Mouse (Mus musculus): ENCODE measurements around the gene Gm10447.

Gm10447 gene

DNA sequence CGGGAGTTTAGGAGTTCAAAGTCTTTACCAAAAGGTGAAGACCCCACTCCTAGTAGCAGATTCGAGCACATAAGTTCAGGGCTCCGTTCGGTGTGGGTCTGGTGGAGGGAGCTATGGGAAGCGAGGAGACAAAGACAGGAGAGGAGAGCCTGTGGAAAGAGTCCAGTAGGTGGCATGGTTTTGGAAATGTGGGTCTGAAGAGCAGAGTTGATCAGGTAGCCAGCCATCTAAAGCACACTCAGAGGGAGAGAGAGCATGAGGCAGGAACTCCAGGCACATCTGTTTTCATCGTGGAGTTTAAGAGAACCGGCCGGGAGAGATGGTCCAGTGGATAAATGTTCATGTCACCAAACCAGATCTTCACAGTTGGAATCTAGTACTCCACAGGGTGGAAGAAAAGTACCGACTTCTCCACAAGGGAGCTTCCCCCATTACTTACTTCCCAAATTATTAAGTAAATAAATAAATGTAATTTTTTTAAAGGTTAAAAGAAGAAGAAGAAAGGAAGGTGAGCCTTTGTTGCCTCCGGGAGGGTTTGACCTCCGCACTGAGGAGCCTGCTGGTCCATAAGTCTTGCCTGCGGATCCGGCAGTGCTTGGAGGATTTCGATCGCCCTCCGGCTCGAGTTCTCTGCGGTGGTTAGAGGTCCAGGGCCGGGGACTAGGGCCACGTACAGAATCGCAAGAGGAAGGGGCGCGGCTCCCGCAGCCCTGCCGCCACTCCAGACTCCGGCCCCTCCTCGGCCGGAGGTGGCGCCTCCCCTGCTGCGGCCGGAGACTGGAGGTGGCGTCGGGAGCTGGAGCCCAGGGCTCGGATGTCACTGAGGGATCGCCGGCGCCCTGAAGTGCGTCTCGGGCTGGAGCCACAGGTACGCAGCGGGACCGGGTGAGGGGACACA is at the start of gene Gm10447, which contains the start of gene Shroom1:
TSS of gene Gm10447 (minus strand) at position 637 of the 898 bp plus-strand sequence.
TSS of gene Shroom1 (plus strand) at position 732 of the 898 bp plus-strand sequence.
- ATAC-seq (ENCODE audit: low TSS enrichment): peak; percentile 51; the same call in 1 of the 2 replicates

DNA sequence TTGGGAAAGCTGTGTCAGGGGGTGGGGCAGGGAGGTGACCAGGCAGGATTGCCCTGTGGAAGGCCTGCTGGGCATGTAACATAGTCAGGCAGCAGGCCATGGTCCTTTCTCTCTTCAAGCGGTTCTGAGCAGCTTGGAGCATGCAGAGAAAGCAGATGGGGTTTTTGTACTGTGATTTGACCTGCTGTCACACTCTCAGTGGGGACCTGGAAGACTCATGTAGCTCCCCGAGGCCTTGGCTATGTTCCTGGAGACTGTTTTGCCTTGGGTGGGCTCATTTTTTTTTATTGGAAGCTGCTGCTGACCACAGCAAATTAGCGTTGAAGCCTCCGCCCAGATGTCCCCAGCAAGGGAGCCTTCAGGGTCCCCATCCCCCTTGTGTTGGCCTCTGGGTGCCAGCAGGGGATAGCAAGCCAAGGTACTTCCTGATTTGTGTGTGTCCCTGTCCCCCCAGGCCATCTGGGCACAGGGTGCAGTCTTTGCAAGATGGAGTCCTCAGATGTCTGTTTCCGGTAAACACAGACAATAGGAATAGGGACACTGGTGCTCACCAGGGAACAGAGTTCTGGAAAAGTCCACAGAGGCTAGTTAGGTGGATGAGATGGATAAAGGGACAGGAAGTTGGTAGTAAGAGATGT is 48.2 kb upstream of the Gm10447 start:
- ATAC-seq (ENCODE audit: low TSS enrichment): no peak

DNA sequence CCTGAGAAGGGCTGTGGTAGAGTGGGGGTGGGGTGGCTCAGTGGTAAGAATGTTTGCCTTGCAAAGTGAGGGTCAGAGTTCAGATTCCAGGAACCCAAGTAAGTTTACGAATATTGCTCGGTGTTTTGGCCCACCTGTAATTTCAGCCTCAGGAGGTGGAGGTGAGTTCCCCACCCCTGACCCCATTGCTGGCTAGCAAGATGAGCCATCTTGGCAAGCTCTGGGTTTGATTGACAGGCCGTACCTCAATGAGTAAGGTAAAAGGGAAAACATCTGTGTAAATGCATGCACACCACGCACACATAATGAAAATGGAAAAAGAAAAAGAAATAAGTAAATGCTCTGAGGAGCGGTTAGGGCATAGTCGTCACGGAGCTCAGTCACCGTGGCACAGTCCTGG is 47.5 kb upstream of the Gm10447 start:
- no peak for ATAC-seq (ENCODE audit: low TSS enrichment)

DNA sequence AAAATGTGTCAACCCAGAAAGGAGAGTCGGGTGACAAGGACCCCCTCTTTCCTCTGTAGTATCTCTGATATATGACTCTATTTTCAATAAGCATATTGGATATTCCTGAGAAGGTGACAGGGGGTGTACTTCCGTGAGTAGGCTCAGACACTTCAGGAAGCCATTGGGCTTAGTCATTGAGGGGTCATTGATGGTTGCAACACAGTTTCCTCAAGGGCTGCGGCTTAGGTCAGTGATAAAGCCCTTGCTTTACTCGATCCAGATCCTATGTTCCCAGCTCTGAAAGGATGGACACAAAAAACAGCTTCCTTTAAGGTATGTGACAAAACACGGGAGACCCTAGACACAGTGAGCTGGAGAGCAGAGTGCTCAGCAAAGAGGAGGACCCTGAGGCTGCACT is 46.8 kb upstream of the Gm10447 start:
- ATAC-seq (ENCODE audit: low TSS enrichment): no peak

DNA sequence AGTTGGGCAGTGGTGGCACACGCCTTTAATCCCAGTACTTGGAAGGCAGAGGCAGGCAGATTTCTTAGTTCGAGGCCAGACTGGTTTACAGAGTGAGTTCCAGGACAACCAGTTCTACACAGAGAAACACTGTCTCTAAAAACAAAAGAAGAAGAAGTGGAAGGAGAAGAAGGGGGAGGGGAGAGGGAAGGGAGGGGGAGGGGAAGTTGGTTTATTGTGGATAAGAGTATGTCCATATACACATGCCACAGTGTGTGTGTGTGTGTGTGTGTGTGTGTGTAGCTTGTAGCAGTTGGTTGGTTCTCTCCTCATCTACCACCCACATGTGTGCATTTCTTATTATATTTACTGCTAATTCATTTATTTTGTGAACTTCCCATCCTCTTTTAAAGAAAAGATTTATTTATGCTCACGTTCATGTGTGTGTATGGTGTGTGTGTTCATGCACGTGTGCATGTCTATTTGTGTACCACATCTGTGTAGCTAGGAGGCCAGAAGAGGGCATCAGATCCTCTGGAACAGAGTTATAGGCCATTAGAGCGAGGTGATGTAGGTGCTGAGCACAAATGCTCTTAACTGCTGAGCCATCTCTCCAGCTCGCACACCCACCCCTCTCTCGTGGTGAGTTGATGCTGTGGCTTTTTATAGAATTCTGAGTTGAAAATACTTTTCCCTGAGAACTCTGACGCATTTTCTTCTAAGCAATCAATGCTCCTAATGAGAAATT is 45.3 kb upstream of the Gm10447 start:
- ATAC-seq (ENCODE audit: low TSS enrichment): peak; percentile 92

DNA sequence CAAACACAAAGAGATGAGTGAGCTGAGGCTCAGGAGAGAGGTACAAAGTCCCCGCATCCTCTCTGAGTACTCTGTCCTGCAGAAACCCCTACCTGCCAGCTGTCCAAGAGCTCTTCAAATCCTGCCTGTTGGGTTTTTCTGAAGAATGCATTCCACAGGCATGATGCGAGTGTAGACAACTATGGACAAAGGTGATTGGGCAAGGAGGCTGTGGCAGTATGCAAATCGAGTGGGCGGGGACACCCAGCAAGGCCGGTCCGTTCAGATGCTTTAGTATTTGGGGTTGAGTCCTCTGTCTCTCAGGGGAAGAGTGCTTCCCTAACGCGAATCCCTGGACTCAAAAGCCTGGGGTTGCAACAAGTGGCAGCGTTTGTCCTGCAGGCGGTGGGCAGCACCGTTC is 43.7 kb upstream of the Gm10447 start:
- ATAC-seq (ENCODE audit: low TSS enrichment): no peak

DNA sequence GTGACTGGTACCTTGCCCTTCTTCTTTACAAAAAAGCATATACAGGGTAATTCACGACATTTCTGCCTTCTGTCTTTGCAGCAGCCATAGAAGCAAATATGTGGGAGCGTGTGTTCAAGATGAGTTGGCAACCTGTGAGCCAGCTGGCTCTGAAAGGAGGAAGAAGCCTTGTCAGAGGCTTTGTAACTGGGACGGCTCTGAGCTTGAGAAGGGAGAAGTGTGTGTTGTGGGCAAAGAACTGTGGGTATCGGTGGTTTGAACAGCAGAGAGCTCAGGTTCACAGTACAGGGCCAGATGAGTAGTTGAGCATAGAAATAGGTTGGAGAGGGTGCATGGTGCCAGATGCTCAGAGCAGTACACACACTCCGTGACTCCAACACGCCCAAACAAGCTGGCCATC is 40.0 kb upstream of the Gm10447 start:
- ATAC-seq (ENCODE audit: low TSS enrichment): peak; percentile 93

DNA sequence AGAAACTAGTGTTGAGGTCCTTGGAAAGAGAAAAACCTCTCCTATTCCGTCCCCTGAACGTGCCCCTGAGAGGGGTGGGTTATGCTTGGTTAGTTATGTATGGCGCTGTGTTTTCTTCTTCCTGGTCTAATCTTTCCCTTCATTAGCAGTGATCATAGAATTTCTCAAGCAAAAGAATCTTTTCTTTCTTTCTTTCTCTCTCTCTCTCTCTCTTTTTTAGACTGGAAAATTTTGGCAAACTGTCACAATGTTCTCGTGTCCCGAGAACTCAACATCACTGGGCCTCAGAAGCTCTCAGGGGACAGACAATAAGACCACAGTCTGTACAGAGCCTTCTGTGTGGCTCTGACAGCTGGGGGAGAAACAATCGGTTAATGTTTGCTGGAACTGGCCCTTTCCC is 38.5 kb upstream of the Gm10447 start:
- no peak for ATAC-seq (ENCODE audit: low TSS enrichment)

DNA sequence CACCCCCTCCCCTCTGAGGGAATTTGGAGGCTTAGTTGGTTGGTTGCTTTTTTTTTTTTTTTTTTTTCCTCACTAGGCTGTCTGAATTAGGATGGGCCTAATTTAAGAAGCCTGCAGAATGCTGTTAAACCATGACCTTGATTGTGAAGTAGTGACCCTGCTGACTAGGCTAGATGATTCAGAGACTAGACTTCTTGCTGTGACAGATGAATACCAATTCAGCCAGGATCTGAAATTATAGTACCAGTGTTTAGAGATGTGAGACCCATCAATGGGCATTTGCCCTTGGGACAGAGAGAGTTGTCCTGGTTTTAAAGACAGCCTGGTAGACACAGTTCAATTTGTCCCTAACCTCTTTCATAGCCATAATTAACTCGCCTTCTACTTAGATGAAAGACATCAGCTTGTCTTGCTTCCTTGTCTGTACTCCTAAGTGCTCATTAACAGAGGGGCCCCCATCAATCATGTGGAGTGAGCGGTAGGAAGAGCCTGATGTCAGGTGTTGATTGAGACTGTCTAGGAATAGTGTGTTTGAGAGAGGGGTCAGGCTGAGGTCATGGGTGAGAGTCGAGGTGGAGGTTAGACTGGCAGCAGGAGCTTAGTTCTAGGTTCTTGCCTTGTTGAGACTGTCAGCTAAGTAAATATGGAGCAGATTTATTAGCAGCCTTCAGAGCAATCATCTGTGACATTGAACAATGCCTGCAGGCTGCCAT is 36.5 kb upstream of the Gm10447 start:
- ATAC-seq (ENCODE audit: low TSS enrichment): no peak

DNA sequence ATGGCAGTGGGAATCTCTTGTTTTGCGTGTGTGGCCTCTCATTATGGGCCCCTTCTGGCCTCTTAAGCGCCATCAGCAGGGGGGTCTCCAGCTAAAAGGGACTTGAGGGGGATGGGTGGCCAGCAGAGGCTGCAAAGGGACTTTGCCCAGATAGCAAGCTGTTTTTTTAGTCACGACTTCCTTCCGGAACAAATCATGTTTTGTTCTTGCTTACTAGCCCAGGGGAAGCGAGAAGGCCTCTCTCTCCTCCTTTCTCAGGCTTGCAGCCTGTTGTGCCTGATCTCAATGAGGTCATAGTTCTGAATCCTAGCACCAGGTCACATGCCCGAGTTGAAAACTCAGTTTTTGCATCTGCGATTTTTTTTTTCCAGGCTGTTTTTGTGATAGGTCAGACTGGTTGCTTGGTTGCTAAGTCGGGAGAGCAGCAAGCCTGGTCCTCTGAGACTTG is 35.1 kb upstream of the Gm10447 start:
- ATAC-seq (ENCODE audit: low TSS enrichment): no peak

DNA sequence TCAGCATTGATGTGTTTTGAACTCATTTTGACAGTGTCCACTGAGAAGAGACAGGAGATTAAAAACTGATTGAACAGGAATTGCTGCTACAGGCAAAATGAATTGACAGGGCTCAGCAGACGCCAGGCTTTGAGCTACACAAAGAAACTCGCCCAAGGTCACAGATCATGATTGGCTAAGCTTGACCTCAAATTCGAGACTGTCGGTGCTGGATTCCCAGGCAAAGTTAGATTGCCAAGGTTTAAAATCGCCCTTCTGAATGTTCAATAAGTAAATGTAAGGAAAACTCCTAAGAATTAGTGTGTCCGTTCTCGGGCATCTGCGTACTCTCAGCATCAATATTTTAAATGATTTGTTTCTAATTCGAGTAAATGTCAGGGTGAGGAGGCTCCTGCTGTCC is 32.5 kb upstream of the Gm10447 start:
- ATAC-seq (ENCODE audit: low TSS enrichment): no peak

DNA sequence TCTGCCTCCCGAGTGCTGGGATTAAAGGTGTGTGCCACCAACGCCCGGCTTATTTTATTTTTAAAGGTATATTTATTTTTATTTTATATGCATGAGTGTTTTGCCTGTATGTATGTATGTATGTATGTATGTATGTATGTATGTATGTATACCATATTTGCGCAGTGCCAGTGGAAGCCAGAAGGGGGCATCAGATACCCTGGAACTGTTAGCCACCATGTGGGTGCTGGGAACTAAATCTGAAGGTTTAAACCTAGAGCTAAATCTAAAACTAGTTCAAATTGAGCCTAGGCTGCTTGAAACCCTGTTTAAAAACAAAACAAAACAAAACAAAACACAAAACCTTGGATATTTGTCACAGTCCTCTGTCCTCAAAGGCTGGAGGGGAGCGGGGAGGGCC is 32.1 kb upstream of the Gm10447 start:
- ATAC-seq (ENCODE audit: low TSS enrichment): no peak

DNA sequence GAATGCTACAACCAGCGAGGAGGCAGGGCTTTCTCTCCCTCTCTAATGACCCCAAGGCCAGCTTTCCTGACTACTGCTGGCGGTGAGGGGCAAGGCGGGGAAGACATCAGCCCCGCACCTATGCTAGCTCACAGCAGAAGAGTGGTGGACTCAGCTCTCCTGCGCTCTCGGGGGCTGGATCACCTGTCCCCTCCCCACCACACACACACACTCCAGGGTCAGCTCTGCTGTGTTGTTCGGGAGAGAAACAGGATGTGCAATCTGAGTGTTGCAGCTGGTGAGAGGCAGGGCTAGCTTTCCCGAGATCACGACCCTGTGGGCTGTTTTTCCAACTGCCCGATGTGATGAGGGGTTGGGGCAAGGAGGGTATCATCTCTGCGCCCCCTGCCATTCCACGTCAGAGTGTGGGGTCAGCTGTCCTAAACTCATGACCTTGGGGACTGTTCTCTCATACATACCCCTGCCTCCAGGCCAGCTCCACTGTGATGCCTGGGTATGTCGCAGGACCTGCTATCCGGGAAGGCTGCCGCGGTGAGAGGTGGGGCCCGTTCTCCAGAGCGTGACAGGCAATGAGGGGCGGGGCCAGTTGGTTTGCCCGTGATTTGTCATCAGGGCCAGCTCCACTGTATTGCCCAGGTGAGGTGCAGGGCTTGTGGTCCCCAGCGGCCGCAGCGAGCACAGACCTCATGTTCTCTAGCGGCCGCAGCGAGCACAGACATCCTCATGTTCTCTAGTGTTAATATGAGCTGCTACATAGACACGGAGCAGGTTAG is 30.1 kb upstream of the Gm10447 start:
- peak; percentile 78 for ATAC-seq (ENCODE audit: low TSS enrichment)

DNA sequence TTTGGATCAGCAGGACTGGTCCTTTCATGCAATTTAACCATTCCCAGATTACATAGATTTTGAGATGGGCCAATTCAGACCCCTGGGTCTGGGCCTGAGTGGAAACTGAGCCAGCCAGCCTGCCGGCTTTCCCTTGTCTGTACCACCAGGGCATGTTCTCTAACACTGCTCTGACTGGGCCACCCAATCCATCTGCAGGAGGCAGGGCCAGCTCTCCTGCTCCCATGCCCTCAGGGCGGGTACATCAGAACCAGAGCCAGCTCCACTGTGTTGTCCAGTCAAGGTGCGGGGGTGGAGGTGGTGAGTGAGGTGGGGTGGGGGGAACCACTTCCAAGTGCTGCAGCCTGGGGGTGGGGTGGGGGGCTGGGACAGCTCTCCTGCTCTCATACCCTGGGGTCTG is 29.4 kb upstream of the Gm10447 start:
- ATAC-seq (ENCODE audit: low TSS enrichment): no peak

DNA sequence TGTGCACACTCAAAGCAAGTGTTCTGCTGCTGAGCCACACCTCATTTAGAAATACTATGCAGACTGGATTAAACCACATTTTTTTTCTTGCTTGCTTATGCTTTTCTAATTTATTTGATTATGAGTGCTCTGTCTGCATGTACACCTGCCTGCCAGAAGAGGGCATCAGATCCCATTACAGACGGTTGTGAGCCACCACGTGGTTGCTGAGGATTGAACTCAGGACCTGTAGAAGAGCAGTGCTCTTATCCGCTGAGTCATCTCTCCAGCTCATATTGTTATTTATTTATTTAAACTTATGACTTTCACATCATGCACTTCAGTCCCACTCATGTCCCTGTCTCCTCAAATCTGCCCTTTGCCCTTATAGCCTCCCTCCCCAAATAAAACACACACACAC is 28.8 kb upstream of the Gm10447 start:
- ATAC-seq (ENCODE audit: low TSS enrichment): no peak

DNA sequence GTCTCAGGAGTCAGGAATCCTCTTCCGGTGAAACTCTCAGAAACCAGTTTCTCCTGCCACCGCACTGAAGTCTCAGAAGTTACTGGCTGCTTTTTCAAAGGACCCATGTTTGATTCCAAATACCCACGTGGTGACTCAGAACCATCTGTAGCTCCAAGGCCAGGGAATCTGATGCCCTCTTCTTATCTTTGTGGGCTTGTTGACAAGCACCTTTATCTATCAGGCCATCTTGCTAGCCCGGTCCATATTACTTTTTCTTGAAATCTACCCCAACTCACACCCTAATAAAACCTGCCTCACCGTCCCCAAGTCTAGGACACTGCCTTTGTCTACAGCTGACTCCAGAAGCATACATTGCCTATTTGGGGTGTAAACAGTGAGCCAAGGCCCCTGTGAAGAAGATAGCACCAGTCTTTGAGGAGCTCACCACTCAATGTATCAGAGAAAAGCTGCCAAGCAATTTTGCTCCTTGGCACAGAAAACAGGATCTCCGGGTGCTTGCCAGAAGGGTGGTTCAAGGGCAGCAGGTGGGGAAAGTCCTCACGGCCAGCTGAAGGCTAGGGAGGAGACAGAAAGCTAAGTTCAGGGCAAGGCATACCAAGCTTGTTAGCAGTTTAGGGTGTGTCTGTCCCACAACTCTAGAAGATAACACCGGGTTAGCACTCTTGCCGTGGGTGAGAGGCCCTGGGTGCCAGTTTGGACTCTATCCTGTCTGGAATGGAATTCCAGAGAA is 26.4 kb upstream of the Gm10447 start:
- no peak for ATAC-seq (ENCODE audit: low TSS enrichment)

DNA sequence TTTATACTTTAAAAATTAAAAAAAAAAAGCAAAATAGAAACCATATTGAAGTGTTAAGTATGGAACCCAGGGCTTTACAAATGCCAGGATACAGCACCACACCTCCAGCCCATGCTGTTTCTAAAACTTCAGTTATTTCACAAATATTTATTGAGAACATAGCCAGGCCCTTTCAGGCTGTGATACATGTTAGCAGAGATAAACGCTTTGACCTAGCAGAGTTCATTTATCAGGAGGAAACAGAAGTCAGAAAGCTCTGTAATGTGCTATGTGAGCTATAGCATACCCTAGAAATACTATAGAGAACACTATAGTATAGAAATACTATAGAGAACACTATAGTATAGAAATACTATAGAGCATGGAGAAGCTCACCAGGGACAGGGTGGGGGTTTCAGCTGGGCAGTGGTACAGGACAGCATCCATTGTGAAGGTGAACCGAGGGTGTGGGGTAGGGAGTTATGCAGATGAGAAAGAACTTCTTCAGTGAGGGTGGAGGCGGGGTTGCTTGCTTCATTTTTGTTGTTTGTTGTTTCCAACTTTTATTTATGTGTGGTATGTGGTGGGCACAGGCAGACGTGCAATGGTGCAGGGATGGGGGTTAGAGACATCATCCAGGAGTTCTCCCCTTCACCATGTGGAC is 24.3 kb upstream of the Gm10447 start:
- ATAC-seq (ENCODE audit: low TSS enrichment): no peak

DNA sequence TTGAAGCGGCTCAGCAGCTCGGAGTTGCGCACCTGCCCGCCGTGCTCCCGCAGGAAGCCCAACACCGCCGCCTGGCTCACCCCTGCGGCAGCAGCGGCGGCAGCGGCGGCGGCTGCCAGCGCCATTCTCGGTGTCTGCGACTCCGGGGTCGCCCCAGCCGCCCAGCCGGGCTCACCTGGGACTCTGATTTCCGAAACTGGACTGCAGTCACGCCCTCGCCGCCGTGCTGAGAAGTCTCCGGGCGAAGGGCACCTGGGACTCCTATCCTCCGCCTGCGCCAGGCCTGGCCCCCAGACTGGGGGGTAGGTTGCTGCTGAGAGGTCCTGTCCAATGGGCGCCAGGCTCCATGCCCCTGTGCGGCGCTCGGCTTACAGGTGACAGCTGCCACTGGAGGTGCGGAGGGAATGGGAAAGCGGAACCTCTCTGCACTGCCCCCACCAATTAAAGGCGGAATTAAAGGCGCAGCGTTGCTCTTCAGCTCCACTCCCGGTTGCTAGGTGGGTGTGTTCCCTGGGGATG is 22.9 kb upstream of the Gm10447 start, which contains the start of the genes Gm9945 and Sowaha:
TSS of gene Gm9945 (plus strand) at position 384 of the 519 bp plus-strand sequence.
TSS of gene Sowaha (minus strand) at position 492 of the 519 bp plus-strand sequence.
- peak; percentile 62 for ATAC-seq (ENCODE audit: low TSS enrichment)

DNA sequence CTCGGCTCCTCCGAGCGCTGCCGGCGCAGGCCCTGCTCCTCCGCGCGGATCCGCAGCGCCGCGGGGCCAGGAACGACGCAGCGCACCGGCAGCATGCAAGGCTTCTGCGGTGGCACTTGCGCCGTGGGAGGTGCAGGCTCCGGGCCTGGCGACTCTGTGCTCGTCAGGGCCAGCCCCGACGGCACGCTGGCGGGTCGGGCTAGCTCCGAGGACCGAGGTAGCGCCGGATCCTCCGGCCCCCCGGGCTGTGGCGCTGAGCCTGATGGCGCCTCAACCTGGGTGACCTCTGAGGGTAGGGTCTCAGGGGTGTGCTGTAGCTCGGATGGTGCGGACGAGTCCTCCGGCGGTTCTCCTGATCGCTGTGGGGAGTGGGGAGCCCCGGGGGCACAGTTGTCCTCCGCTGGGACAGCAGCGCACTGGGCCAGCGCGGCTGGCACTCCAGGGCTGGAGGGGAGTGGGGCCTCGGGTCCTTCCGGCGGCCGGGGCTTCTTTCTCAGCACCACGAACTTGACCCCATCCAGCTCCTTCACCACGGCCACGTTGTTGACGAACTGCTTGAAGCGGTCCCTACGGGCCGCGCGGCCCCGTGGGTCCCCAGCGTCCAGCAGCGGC is 22.4 kb upstream of the Gm10447 start:
- ATAC-seq (ENCODE audit: low TSS enrichment): peak; percentile 50
